Mouse (Mus musculus): ENCODE measurements around the gene Rgs3. TPM values are rescaled to one million over a fixed set of nuclear protein-coding genes. Genes with fewer than 3 reads are reported as not detected.
"Not testable (repeated sequence)": the region's sequence is repeated elsewhere in the genome, so short reads cannot be mapped to it uniquely, and the experiment has no call there.

Rgs3 gene
- polyA plus RNA-seq, 1 experiment from 2014 or later, result 54.3 TPM

GRCm38 (mm10) chr4:62583265-62584092 lies 23.8 kb downstream of the Rgs3 start:
- H3K9ac ChIP-seq (ENCODE audit: low read depth, low read length), result peak overlapping the region; percentile 31; the same call in 1 of the 2 replicates
- H3K27me3 ChIP-seq (ENCODE audit: control insufficient read depth, insufficient read depth, low read length), result peaks cover 81% of the 10 kb centered on the region
- peaks cover 15% of the 10 kb centered on the region for H3K4me1 ChIP-seq (ENCODE audit: control insufficient read depth, insufficient read depth, low read length)
- no peaks in the 10 kb centered on the region for H3K36me3 ChIP-seq (ENCODE audit: control insufficient read depth, insufficient read depth, low read length)
- H3K4me3 ChIP-seq (ENCODE audit: low read depth, low read length), result peak overlapping the region; percentile 46
- no peak for ATAC-seq (replicated peaks; ENCODE audit: insufficient number of reproducible peaks, low FRiP score, low TSS enrichment)
- no peak overlapping the region for H3K27ac ChIP-seq (ENCODE audit: low read depth, low read length)
- H3K4me2 ChIP-seq, result peak overlapping the region; percentile 82
- 5% methylated on average over 42 of the region's 42 CpGs for whole genome bisulfite sequencing (ENCODE audit: insufficient replicate concordance)
- H3K9me3 ChIP-seq (replicated peaks; ENCODE audit: control insufficient read depth, low read length), result no peaks in the 10 kb centered on the region

DNA sequence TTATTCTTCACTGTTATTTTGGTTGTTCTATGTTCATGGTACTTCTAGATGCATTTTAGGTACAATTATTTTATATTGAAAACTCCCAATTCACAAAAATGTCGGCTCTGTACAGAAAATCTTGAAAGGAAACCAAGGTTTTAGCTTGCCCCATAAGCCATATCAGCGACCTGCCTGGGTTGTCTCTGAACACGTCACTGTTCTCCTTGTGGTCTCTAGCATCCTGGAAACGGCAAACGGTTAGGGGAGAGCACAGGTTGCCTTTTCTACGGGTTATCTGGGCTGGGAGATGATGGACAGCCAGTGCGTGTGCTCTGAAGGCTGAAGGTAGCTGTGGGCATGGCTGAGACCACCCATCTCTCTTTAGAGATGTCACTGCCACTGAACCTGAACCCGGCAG lies 27.4 kb downstream of the Rgs3 start:
- Histone ChIP-seq H3K9me3 (replicated peaks; ENCODE audit: control insufficient read depth, low read length) (no peaks in the 10 kb centered on the region), H3K4me3 (ENCODE audit: low read depth, low read length) (no peak overlapping the region), H3K9ac (ENCODE audit: low read depth, low read length) (no peak overlapping the region), H3K27ac (ENCODE audit: low read depth, low read length) (no peak overlapping the region), H3K27me3 (ENCODE audit: control insufficient read depth, insufficient read depth, low read length) (peaks cover 64% of the 10 kb centered on the region), H3K36me3 (ENCODE audit: control insufficient read depth, insufficient read depth, low read length) (no peaks in the 10 kb centered on the region), H3K4me2 (no peak overlapping the region), H3K4me1 (ENCODE audit: control insufficient read depth, insufficient read depth, low read length) (peaks cover 21% of the 10 kb centered on the region)
- ATAC-seq (replicated peaks; ENCODE audit: insufficient number of reproducible peaks, low FRiP score, low TSS enrichment), result no peak
- 72% methylated on average over 8 of the region's 8 CpGs for WGBS (ENCODE audit: insufficient replicate concordance)

DNA sequence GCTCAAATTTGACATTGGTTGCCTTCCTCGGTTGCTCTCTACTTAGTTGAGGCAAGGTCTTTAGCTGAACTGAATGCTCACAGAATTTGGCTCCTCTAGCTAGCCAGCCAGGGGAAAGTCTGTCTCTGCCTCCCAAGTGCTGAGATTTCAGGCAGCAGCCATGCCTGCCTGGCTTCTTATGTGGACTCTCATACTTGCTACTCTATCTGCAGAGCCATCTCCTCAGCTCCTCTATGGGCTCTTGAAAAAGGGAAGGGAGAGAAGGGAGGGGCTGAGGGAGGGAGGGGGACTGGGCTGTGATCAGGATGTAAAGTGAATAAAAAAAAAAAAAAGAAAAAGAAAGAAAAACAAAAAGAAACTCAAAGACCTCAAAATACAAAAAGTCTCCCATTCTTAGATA lies 31.2 kb downstream of the Rgs3 start:
- H3K4me1 ChIP-seq (ENCODE audit: control insufficient read depth, insufficient read depth, low read length), result peaks cover 6% of the 10 kb centered on the region; the same call in 1 of the 2 replicates
- H3K36me3 ChIP-seq (ENCODE audit: control insufficient read depth, insufficient read depth, low read length), result no peaks in the 10 kb centered on the region
- no peak overlapping the region for H3K4me2 ChIP-seq
- no peaks in the 10 kb centered on the region for H3K9me3 ChIP-seq (replicated peaks; ENCODE audit: control insufficient read depth, low read length)
- ATAC-seq (replicated peaks; ENCODE audit: insufficient number of reproducible peaks, low FRiP score, low TSS enrichment), result no peak
- peak overlapping the region; percentile 66 for H3K27ac ChIP-seq (ENCODE audit: low read depth, low read length)
- no peak overlapping the region for H3K9ac ChIP-seq (ENCODE audit: low read depth, low read length)
- peaks cover 47% of the 10 kb centered on the region for H3K27me3 ChIP-seq (ENCODE audit: control insufficient read depth, insufficient read depth, low read length)
- no peak overlapping the region for H3K4me3 ChIP-seq (ENCODE audit: low read depth, low read length)
- 66% methylated on average over 1 of the region's 1 CpGs for WGBS (ENCODE audit: insufficient replicate concordance)

- Histone ChIP-seq H3K4me1 (ENCODE audit: control insufficient read depth, insufficient read depth, low read length) (peaks cover 6% of the 10 kb centered on the region; the same call in 1 of the 2 replicates), H3K4me2 (peak overlapping the region; percentile 6), H3K9me3 (replicated peaks; ENCODE audit: control insufficient read depth, low read length) (no peaks in the 10 kb centered on the region), H3K9ac (ENCODE audit: low read depth, low read length) (no peak overlapping the region), H3K27me3 (ENCODE audit: control insufficient read depth, insufficient read depth, low read length) (peaks cover 49% of the 10 kb centered on the region), H3K27ac (ENCODE audit: low read depth, low read length) (peak overlapping the region; percentile 66; the same call in 1 of the 2 replicates), H3K4me3 (ENCODE audit: low read depth, low read length) (no peak overlapping the region), H3K36me3 (ENCODE audit: control insufficient read depth, insufficient read depth, low read length) (no peaks in the 10 kb centered on the region)
- 4% methylated on average over 11 of the region's 11 CpGs for WGBS (ENCODE audit: insufficient replicate concordance)
- peak; percentile 80 for ATAC-seq (replicated peaks; ENCODE audit: insufficient number of reproducible peaks, low FRiP score, low TSS enrichment)
Observed at GRCm38 (mm10) chr4:62591326-62591725, 31.7 kb downstream of the Rgs3 start.

DNA sequence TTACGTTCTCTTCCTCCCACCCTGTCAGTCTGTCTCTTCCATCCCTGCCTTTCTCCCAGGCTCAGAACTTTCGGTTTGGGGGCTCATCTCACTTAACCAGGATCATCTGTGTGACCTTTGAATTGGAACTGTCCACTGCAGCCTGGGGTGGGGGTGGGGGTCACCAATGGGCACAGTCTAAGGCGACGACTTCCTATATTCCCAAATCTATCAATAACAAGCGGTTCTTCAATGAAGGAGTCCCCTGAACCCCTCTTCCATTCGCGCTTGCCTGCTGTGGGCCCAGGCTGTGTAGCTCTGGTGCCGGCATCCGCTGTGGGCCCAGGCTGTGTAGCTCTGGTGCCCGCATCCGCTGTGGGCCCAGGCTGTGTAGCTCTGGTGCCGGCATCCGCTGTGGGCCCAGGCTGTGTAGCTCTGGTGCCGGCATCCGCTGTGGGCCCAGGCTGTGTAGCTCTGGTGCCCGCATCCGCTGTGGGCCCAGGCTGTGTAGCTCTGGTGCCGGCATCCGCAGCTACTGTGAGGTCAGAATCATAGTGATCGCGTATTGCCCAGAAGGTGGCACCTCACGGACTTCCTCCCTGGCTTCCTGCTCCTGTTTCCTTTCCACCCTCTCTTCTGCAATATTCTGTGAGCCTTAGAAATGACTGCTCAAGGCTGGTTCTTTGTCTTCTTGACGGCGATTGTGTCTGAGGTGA lies 34.0 kb downstream of the Rgs3 start:
- not testable (repeated sequence) for H3K4me1 ChIP-seq (ENCODE audit: control insufficient read depth, insufficient read depth, low read length); H3K36me3 ChIP-seq (ENCODE audit: control insufficient read depth, insufficient read depth, low read length); H3K4me2 ChIP-seq; H3K4me3 ChIP-seq (ENCODE audit: low read depth, low read length); ATAC-seq (replicated peaks; ENCODE audit: insufficient number of reproducible peaks, low FRiP score, low TSS enrichment); H3K27ac ChIP-seq (ENCODE audit: low read depth, low read length); H3K9me3 ChIP-seq (replicated peaks; ENCODE audit: control insufficient read depth, low read length); H3K9ac ChIP-seq (ENCODE audit: low read depth, low read length)
- 82% methylated on average over 24 of the region's 24 CpGs for WGBS (ENCODE audit: insufficient replicate concordance)
- H3K27me3 ChIP-seq (ENCODE audit: control insufficient read depth, insufficient read depth, low read length), result peaks cover 46% of the 10 kb centered on the region

DNA sequence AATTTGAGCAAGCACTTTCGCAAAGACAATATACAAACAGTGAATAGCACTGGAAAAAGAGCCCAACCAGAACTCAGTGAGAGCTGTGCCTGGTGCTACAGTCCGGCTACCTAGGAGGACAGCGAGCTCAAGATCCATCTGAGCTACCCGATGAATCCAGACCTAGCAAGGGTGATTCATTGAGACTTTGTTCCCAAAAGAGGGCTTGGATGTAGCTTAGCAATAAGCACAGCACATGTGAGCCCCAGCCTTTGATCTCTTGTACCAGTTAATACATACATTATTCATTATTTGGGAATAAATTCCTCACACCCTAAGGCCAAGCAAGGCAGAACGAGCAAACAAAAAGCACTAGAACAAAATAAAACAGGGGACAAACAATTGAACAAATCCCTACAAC lies 34.8 kb downstream of the Rgs3 start:
- Histone ChIP-seq H3K4me1 (ENCODE audit: control insufficient read depth, insufficient read depth, low read length) (peaks cover 6% of the 10 kb centered on the region; the same call in 1 of the 2 replicates), H3K27me3 (ENCODE audit: control insufficient read depth, insufficient read depth, low read length) (peaks cover 44% of the 10 kb centered on the region), H3K9ac (ENCODE audit: low read depth, low read length) (no peak overlapping the region), H3K36me3 (ENCODE audit: control insufficient read depth, insufficient read depth, low read length) (no peaks in the 10 kb centered on the region), H3K9me3 (replicated peaks; ENCODE audit: control insufficient read depth, low read length) (no peaks in the 10 kb centered on the region), H3K4me2 (no peak overlapping the region), H3K27ac (ENCODE audit: low read depth, low read length) (no peak overlapping the region), H3K4me3 (ENCODE audit: low read depth, low read length) (no peak overlapping the region)
- ATAC-seq (replicated peaks; ENCODE audit: insufficient number of reproducible peaks, low FRiP score, low TSS enrichment), result no peak
- 84% methylated on average over 5 of the region's 5 CpGs for WGBS (ENCODE audit: insufficient replicate concordance)

DNA sequence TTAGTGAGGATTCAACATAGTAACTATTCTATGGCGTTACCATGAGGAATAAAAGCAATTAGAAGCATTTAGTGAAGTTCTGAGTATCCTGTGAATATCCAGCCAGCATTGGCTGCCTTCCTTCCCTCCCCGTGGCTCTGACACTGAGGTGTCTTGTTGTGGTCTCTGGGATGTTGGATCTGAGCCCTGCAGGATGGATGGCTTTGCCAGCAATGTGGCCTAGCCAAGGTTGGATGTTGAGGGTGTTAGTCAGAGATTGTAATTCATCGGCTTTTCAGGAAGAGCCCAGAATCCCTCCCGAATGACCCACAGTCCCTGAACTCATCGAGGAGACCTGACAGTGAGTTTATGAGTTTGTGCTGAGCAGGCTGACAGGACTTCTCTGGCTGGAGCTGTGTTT lies 36.4 kb downstream of the Rgs3 start:
- H3K4me3 ChIP-seq (ENCODE audit: low read depth, low read length), result no peak overlapping the region
- peaks cover 6% of the 10 kb centered on the region; the same call in 1 of the 2 replicates for H3K4me1 ChIP-seq (ENCODE audit: control insufficient read depth, insufficient read depth, low read length)
- H3K9me3 ChIP-seq (replicated peaks; ENCODE audit: control insufficient read depth, low read length), result 0 out of 2 replicates have a peak, but pooled peaks cover 1% of the 10 kb centered on the region
- peaks cover 48% of the 10 kb centered on the region for H3K27me3 ChIP-seq (ENCODE audit: control insufficient read depth, insufficient read depth, low read length)
- no peak overlapping the region for H3K9ac ChIP-seq (ENCODE audit: low read depth, low read length)
- WGBS (ENCODE audit: insufficient replicate concordance), result 64% methylated on average over 5 of the region's 5 CpGs
- no peak for ATAC-seq (replicated peaks; ENCODE audit: insufficient number of reproducible peaks, low FRiP score, low TSS enrichment)
- H3K4me2 ChIP-seq, result no peak overlapping the region
- H3K36me3 ChIP-seq (ENCODE audit: control insufficient read depth, insufficient read depth, low read length), result no peaks in the 10 kb centered on the region
- no peak overlapping the region for H3K27ac ChIP-seq (ENCODE audit: low read depth, low read length)

DNA sequence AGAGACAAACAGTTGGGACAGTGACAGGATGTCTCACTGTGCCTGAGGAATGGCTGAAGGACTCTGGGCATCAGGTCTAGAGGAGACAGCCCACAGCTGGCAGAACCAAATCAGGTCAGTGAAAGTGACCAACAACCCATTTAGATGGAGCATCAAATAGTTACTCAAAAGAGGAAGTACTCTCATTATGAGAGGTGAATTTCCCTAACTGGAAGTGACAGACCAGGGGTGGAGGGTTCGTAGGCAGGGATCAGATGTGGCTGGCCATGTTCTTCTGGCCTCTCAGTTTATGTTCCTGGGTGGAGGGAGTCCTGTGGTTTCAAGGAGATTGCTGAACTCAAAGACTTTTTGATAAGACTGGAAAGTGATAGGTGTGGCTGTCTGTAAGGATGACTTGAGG lies 40.9 kb downstream of the Rgs3 start:
- H3K9ac ChIP-seq (ENCODE audit: low read depth, low read length), result no peak overlapping the region
- no peak for ATAC-seq (replicated peaks; ENCODE audit: insufficient number of reproducible peaks, low FRiP score, low TSS enrichment)
- 67% methylated on average over 1 of the region's 1 CpGs for WGBS (ENCODE audit: insufficient replicate concordance)

More for the DNA sequence above, 40.9 kb downstream of the Rgs3 start:
- Histone ChIP-seq H3K4me2 (no peak overlapping the region), H3K4me1 (ENCODE audit: control insufficient read depth, insufficient read depth, low read length) (no peaks in the 10 kb centered on the region), H3K9me3 (replicated peaks; ENCODE audit: control insufficient read depth, low read length) (0 out of 2 replicates have a peak, but pooled peaks cover 3% of the 10 kb centered on the region), H3K4me3 (ENCODE audit: low read depth, low read length) (no peak overlapping the region), H3K27ac (ENCODE audit: low read depth, low read length) (no peak overlapping the region), H3K27me3 (ENCODE audit: control insufficient read depth, insufficient read depth, low read length) (peaks cover 52% of the 10 kb centered on the region), H3K36me3 (ENCODE audit: control insufficient read depth, insufficient read depth, low read length) (no peaks in the 10 kb centered on the region)
